Mouse (Mus musculus): ENCODE measurements around the gene Clec2g. TPM values are rescaled to one million over a fixed set of nuclear protein-coding genes. Genes with fewer than 3 reads are reported as not detected.
"Not testable (repeated sequence)": the region's sequence is repeated elsewhere in the genome, so short reads cannot be mapped to it uniquely, and the experiment has no call there.

The Clec2g gene
- total RNA-seq, 2 experiments from 2014 or later = 3.5 to 3.6 TPM

DNA sequence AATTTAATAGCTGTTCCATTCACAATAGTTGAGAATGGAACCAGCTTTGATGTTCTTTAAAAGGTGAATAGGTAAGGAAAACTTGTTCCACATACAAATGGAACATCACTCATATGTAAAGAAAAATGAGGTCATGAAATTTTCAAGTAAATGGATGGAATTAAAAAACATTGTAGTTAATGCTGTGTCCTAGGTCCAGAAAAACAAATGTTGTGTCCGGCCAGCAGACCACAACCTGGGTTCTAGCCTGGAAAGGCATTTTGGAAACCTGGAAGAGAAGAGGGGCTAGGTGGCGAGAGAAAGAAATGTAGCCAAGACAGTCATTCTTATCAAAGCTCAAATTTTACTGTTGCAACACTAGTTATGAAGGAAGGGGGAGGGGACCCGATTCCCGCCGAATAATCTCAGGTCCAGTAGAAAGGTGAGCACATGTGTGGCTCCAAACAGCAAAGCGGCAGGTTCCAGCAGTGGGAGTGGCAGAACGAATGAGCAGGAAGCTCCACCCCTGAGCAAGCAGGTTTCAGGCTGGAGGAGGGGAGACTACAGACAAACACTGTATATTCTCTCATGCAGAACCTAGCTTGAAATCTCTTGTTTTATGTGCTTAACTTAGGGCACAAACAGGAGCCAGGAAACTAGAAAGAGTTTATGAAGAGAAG is 75.8 kb downstream of the Clec2g start:
- intact Hi-C loops (cut with DNase I); DNase-seq: not testable (repeated sequence)

DNA sequence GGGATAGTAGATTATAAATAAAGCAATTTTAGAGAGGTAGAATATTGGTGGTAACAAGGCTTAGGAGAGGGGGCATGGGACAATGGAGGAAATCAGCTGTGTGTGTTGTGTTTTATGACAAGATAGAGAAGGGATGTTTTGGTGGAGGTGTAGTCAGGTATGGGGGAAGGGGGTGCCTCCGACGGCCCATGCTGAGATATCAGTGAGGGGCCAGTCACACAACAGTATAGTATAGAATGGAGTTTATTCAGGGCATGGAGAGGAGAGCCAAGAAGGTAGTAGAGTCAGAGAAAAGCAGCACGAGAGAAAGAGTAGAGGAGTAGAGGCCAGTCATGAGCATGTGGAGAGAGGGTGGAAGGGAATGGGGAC is 76.3 kb downstream of the Clec2g start:
- DNase-seq = no peak
- intact Hi-C loops (cut with DNase I) = no loop called here

DNA sequence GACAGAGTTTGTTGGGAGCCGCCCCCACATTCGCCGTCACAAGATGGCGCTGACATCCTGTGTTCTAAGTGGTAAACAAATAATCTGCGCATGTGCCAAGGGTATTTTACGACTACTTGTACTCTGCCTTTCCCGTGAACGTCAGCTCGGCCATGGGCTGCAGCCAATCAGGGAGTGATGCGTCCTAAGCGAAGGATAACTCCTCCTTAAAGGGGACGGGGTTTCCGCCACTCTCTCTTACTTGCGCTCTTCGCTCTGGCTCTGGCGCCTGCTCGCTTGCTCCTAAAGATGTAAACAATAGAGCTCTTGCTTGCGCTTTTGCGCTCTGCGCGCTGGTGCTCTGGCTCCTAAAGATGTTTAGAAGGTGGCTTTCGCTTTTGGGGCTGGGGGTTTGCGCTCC is 77.8 kb downstream of the Clec2g start:
- DNase-seq; intact Hi-C loops (cut with DNase I): not testable (repeated sequence)

DNA sequence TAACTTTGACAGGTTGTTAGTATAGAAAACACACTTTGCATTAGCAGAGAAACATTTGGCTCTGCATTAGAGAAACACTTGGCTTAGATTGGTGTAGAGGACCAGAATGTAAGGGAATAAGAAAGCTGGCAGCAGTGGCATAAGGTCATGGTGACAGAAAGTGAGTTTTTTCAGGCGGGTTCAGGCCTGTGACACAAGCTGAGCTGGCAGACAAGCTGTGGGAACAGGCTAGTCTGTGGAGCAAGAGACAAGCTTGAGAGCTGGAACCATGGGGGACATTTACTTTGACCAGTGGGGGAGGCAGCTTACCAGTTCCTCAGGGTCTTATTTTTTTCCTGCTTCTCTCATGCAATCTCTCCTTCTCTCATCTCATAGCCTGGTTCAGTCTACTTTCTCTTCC is 78.8 kb downstream of the Clec2g start:
- intact Hi-C loops (cut with DNase I) = no loop called here
- no peak for DNase-seq

DNA sequence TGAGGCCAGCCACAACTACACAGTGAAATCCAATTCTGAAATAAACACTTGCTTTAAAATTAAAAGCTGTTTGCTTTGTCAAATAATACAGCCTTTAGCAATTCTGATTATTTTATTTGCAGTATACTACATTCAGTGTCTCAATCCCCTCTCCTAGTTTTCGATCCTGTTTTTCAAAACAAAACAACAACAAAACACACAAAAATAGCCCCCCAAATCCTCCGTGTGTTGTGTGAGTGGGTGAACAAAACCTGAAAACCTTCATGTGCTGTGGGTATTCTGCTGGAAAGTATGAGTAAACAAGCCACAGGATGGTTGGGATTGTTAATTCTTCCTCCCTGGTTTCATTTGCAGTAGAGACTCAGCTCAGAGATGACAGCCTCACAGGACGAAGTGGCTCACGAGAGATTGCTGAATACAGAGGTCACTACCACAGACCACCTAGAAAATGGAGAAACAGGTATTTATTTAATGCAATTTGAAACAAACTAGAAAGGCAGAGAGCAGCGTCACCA is 79.6 kb downstream of the Clec2g start:
- intact Hi-C loops (cut with DNase I) = no loop called here
- no peak for DNase-seq

DNA sequence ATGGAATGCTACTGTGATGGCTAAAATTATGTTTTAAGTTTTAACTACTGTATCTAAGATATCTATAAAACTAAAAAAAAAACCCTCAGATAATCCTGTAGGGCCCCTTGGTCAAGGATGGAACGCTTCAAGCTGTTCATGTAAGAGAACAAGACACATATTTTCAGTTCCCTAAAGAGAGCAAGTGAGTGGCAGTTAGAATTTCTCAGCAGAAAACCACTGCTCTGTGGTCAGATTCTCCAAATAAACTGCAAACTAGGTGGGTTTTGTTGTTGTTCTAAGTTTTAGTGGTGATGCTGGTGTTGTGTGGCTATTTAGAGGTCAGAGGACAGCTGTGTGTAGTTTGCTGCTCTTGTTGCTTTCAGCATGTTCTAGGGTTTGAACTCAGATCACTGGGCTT is 80.2 kb downstream of the Clec2g start:
- no peak for DNase-seq
- intact Hi-C loops (cut with DNase I) = no loop called here

DNA sequence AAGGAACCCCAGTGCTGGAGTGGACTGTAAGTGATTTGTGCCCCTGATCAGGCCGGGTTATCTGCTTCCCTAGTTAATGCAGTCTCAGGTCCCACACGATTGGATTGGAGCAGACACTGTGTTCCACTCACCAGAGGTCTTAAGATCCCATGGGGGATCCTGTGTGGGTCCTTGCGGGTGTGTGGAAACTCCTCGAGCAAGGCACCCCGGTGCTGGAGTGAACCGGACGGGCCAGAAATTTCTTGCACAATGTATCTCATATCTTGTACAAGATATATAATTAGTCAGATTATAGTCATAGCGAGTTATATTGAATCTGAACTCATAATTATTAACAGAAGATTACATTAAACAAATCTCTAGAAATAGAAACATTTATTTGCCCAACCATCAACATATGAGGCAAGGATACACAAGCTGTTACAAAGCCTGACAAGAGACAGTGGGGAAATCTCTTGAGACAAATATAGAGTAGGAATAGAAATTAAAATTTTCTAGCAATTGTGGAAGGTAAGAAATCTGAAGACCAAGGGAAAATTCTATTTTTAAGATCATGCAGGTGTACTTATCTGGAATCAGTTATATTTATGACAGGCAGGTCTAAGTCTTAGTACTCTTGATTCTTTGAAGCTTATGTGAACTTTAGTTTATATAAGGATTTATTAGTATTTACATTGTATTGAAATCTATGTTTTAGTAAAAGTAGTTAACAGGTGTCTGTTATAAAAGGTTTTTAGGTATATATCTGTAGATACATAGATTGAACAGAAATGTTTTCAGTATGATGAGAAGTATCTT is 93.5 kb downstream of the Clec2g start:
- intact Hi-C loops (cut with DNase I) = no loop called here
- DNase-seq = no peak

DNA sequence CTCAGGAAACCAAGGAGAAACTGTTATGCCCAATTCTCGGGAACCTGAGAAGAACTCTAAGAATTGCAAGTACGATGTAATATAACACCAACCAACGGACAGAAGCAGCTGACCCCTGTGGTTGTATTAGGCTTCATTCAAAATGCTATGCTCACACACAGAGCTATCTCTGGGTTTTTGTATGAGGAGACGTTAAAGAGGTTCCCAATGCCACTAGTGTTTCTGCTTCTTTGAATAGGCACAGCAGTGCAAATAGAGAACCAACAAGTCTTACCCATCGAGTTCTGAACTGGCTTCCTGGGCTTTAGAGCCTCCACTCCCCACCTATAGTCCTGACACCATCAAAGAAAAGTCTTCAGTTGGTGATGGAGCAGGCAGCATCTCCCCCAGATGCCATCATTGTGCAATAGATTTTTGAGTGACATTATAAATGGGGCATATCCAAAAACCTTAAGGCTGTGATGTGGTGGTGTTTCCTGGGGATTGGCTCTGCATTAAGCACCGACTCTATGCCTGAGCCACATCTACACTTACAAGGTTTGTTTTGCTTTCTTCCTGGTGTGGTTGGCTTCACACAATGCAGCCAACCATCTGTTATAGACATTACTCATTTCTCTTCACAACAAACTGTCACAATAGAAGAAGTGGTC is 96.1 kb downstream of the Clec2g start:
- DNase-seq = no peak
- intact Hi-C loops (cut with DNase I) = no loop called here

DNA sequence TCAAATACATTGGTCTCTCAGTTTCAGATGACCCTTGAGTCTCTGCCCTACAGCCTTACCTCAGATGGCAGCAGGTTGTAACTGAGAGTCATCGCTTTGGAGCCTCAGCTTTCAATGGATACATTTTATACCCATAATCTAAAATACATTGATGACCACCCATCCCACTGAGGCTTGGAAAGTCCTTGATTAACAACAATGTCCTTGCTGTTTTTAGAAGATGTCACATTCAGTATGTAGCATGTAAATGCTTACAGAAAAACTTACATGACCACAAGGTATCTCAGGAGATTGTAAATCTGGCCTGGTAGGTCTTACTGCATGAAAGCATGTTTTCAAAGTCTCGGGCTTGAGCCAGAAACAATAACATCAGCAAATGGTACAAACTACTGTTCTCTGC is 96.8 kb downstream of the Clec2g start:
- intact Hi-C loops (cut with DNase I) = no loop called here
- DNase-seq = no peak

DNA sequence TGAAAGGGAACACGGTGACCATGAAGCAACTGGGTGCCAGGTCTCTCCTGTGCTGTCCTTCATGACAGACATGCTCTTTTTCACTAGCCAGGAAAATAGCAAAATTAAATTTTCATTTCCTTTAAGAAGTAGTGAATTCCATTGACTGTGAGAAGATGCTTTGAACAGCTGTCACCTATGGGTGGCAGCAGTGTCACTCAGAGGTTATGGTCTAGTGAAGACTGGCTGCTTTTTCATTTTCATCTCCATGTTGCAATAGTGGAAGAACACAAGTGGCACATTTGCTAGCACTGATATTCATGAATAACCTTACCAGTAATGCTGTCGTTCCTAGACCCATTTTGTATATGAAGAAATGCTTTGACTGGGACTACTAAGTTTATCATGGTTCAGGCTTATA is 99.2 kb downstream of the Clec2g start:
- DNase-seq = peak in 1 of 2 experiments; percentile 14
- intact Hi-C loops (cut with DNase I) = loop anchor here (2.0 kb wide), 1 partner anchor 221 kb away; no protein-coding TSS in a partner anchor

Small RNAs within 50 kb of the gene (microRNA-seq; reads per million reads assigned to microRNA genes)
- gene Gm27336 (ENCODE audit: borderline number of aligned reads in 2 of 2) (0 reads per million in 2 experiments), gene Mir7649 (ENCODE audit: borderline number of aligned reads in 2 of 2) (0 reads per million in 2 experiments)

Other genes starting within 250 kb of the Clec2g start
- not detected for gene Klrb1, start 211.3 kb upstream of the Clec2g start, total RNA-seq (2021)
- under 1 TPM in 1 of 2 experiments, not detected in 1; 0.16 TPM for gene Klrb1c, start 145.2 kb upstream of the Clec2g start, total RNA-seq (2021)
- not detected for gene Gm44511, start 108.1 kb upstream of the Clec2g start, total RNA-seq (2021)
- gene Klrb1b, start 108.0 kb upstream of the Clec2g start, total RNA-seq (2021) = not detected
- gene Clec2i, start 46.8 kb upstream of the Clec2g start, total RNA-seq (2021) = not detected
- gene BC035044, start 43.3 kb upstream of the Clec2g start, total RNA-seq (2021) = under 1 TPM in 1 of 2 experiments, not detected in 1; 0.38 TPM
- gene Klrb1f, start 111.5 kb downstream of the Clec2g start, total RNA-seq (2021) = not detected
- not detected for gene Clec2e, start 166.5 kb downstream of the Clec2g start, total RNA-seq (2021)
- 10 to 100 TPM; 35.1 to 51.7 TPM for gene Clec2d, start 246.2 kb downstream of the Clec2g start, total RNA-seq (2021)